Mouse (Mus musculus): ENCODE results near the gene Rab5b.
"Not testable (repeated sequence)": the region's sequence is repeated elsewhere in the genome, so short reads cannot be mapped to it uniquely, and the experiment has no call there.

The Rab5b gene

GRCm38 (mm10) chr10:128641871-128642270 is 54.2 kb downstream of the Rab5b start:
- DNase-seq, result peak in 1 of 2 experiments; percentile 29

- no peak for DNase-seq
These were observed 55.2 kb downstream of the Rab5b start for GRCm38 (mm10) chr10:128640891-128641290.

- no peak for DNase-seq
These were observed 56.1 kb downstream of the Rab5b start for GRCm38 (mm10) chr10:128639999-128640398.

- no peak for DNase-seq
These were observed 59.1 kb downstream of the Rab5b start for GRCm38 (mm10) chr10:128637011-128637410.

- DNase-seq, result no peak
These were observed 59.5 kb downstream of the Rab5b start for GRCm38 (mm10) chr10:128636561-128636960.

- DNase-seq, result no peak
These were observed 60.4 kb downstream of the Rab5b start for GRCm38 (mm10) chr10:128635697-128636096.

- no peak for DNase-seq
These were observed 64.5 kb downstream of the Rab5b start for GRCm38 (mm10) chr10:128631571-128631970.

GRCm38 (mm10) chr10:128630306-128630705 is 65.8 kb downstream of the Rab5b start:
- not testable (repeated sequence) for DNase-seq

- DNase-seq, result no peak
These were observed 66.3 kb downstream of the Rab5b start for GRCm38 (mm10) chr10:128629746-128630145.

- DNase-seq, result no peak
These were observed 68.4 kb downstream of the Rab5b start for GRCm38 (mm10) chr10:128627398-128628317.

Data from lung, adult 18-20 months (tissue).